Mouse (Mus musculus): ENCODE data around the gene Ccdc185. TPM values are rescaled to one million over a fixed set of nuclear protein-coding genes. Genes with fewer than 3 reads are reported as not detected.

Gene Ccdc185
- polyA plus RNA-seq (2012; rRNA removed): 0.09 and 0.15 TPM in 2 replicates

- no peaks in the 10 kb centered on the region for H3K36me3 ChIP-seq (ENCODE audit: control insufficient read depth, insufficient read depth, low read length)
- no peak within 1 kb of the TSS for H3K4me3 ChIP-seq (ENCODE audit: insufficient read depth, low read depth, low read length)
- no peaks in the 10 kb centered on the region for H3K27me3 ChIP-seq (replicated peaks; ENCODE audit: control insufficient read depth, insufficient read depth, low read length)
- no peak for TF ChIP-seq POLR2A (IDR thresholded peaks at IDR 0.05; ENCODE audit: low read depth, low read length)
- no peak for TF ChIP-seq CTCF (conservative IDR thresholded peaks at IDR 0.05; ENCODE audit: insufficient read depth, insufficient read length, low read depth, low read length)
- no peak for DNase-seq
- WGBS: 92% methylated on average over 9 of the region's 9 CpGs
- no peak within 1 kb of the TSS for H3K27ac ChIP-seq (ENCODE audit: insufficient read depth, low read depth, low read length)
- H3K4me1 ChIP-seq (ENCODE audit: control insufficient read depth, insufficient read depth, low read length): no peaks in the 10 kb centered on the region
Observed at GRCm38 (mm10) chr1:182749080-182749479, at the start of gene Ccdc185. TSS of gene Ccdc185 (minus strand) at chr1:182749180.

- H3K27me3 ChIP-seq (replicated peaks; ENCODE audit: control insufficient read depth, insufficient read depth, low read length): no peaks in the 10 kb centered on the region
- WGBS: 53% methylated on average over 14 of the region's 14 CpGs
- no peak for DNase-seq
- no peak overlapping the region for H3K27ac ChIP-seq (ENCODE audit: insufficient read depth, low read depth, low read length)
- H3K36me3 ChIP-seq (ENCODE audit: control insufficient read depth, insufficient read depth, low read length): no peaks in the 10 kb centered on the region
- H3K4me3 ChIP-seq (ENCODE audit: insufficient read depth, low read depth, low read length): no peak overlapping the region
- TF ChIP-seq POLR2A (IDR thresholded peaks at IDR 0.05; ENCODE audit: low read depth, low read length): no peak
- no peak for TF ChIP-seq CTCF (conservative IDR thresholded peaks at IDR 0.05; ENCODE audit: insufficient read depth, insufficient read length, low read depth, low read length)
- H3K4me1 ChIP-seq (ENCODE audit: control insufficient read depth, insufficient read depth, low read length): no peaks in the 10 kb centered on the region
Observed at GRCm38 (mm10) chr1:182797048-182797447, 48.1 kb upstream of the Ccdc185 start.

- H3K27me3 ChIP-seq (replicated peaks; ENCODE audit: control insufficient read depth, insufficient read depth, low read length): no peaks in the 10 kb centered on the region
- no peak for DNase-seq
- TF ChIP-seq POLR2A (IDR thresholded peaks at IDR 0.05; ENCODE audit: low read depth, low read length) (no peak), CTCF (conservative IDR thresholded peaks at IDR 0.05; ENCODE audit: insufficient read depth, insufficient read length, low read depth, low read length) (no peak)
- H3K36me3 ChIP-seq (ENCODE audit: control insufficient read depth, insufficient read depth, low read length): no peaks in the 10 kb centered on the region
- H3K27ac ChIP-seq (ENCODE audit: insufficient read depth, low read depth, low read length): no peak overlapping the region
- 97% methylated on average over 9 of the region's 9 CpGs for WGBS
- no peak overlapping the region for H3K4me3 ChIP-seq (ENCODE audit: insufficient read depth, low read depth, low read length)
- H3K4me1 ChIP-seq (ENCODE audit: control insufficient read depth, insufficient read depth, low read length): no peaks in the 10 kb centered on the region
Observed at GRCm38 (mm10) chr1:182794628-182795027, 45.6 kb upstream of the Ccdc185 start.

- Histone ChIP-seq H3K27me3 (replicated peaks; ENCODE audit: control insufficient read depth, insufficient read depth, low read length) (no peaks in the 10 kb centered on the region), H3K4me3 (ENCODE audit: insufficient read depth, low read depth, low read length) (no peak overlapping the region), H3K36me3 (ENCODE audit: control insufficient read depth, insufficient read depth, low read length) (no peaks in the 10 kb centered on the region), H3K4me1 (ENCODE audit: control insufficient read depth, insufficient read depth, low read length) (no peaks in the 10 kb centered on the region), H3K27ac (ENCODE audit: insufficient read depth, low read depth, low read length) (no peak overlapping the region)
- TF ChIP-seq POLR2A (IDR thresholded peaks at IDR 0.05; ENCODE audit: low read depth, low read length): no peak
- TF ChIP-seq CTCF (conservative IDR thresholded peaks at IDR 0.05; ENCODE audit: insufficient read depth, insufficient read length, low read depth, low read length): no peak
- DNase-seq: no peak
- WGBS: 92% methylated on average over 10 of the region's 10 CpGs
Observed at GRCm38 (mm10) chr1:182794221-182794620, 45.2 kb upstream of the Ccdc185 start.

- peak overlapping the region; percentile 10; the same call in 1 of the 2 replicates for H3K27ac ChIP-seq (ENCODE audit: insufficient read depth, low read depth, low read length)
- H3K4me3 ChIP-seq (ENCODE audit: insufficient read depth, low read depth, low read length): no peak overlapping the region
- peak; percentile 62 for DNase-seq
- TF ChIP-seq CTCF (conservative IDR thresholded peaks at IDR 0.05; ENCODE audit: insufficient read depth, insufficient read length, low read depth, low read length): peak; percentile 63
- TF ChIP-seq POLR2A (IDR thresholded peaks at IDR 0.05; ENCODE audit: low read depth, low read length): no peak
- no peaks in the 10 kb centered on the region for H3K36me3 ChIP-seq (ENCODE audit: control insufficient read depth, insufficient read depth, low read length)
- no peaks in the 10 kb centered on the region for H3K4me1 ChIP-seq (ENCODE audit: control insufficient read depth, insufficient read depth, low read length)
- no peaks in the 10 kb centered on the region for H3K27me3 ChIP-seq (replicated peaks; ENCODE audit: control insufficient read depth, insufficient read depth, low read length)
- WGBS: 14% methylated on average over 16 of the region's 16 CpGs
Observed at GRCm38 (mm10) chr1:182792521-182793071, 43.6 kb upstream of the Ccdc185 start.

GRCm38 (mm10) chr1:182788896-182789295, 39.9 kb upstream of the Ccdc185 start:
- Histone ChIP-seq H3K4me3 (ENCODE audit: insufficient read depth, low read depth, low read length) (no peak overlapping the region), H3K4me1 (ENCODE audit: control insufficient read depth, insufficient read depth, low read length) (0 out of 2 replicates have a peak, but pooled peaks cover 4% of the 10 kb centered on the region), H3K36me3 (ENCODE audit: control insufficient read depth, insufficient read depth, low read length) (no peaks in the 10 kb centered on the region), H3K27ac (ENCODE audit: insufficient read depth, low read depth, low read length) (no peak overlapping the region), H3K27me3 (replicated peaks; ENCODE audit: control insufficient read depth, insufficient read depth, low read length) (no peaks in the 10 kb centered on the region)
- TF ChIP-seq CTCF (conservative IDR thresholded peaks at IDR 0.05; ENCODE audit: insufficient read depth, insufficient read length, low read depth, low read length) (no peak), POLR2A (IDR thresholded peaks at IDR 0.05; ENCODE audit: low read depth, low read length) (no peak)
- peak; percentile 34 for DNase-seq
- WGBS: 17% methylated on average over 6 of the region's 6 CpGs

- no peak for DNase-seq
- Histone ChIP-seq H3K36me3 (ENCODE audit: control insufficient read depth, insufficient read depth, low read length) (no peaks in the 10 kb centered on the region), H3K27me3 (replicated peaks; ENCODE audit: control insufficient read depth, insufficient read depth, low read length) (no peaks in the 10 kb centered on the region), H3K27ac (ENCODE audit: insufficient read depth, low read depth, low read length) (no peak overlapping the region), H3K4me1 (ENCODE audit: control insufficient read depth, insufficient read depth, low read length) (0 out of 2 replicates have a peak, but pooled peaks cover 4% of the 10 kb centered on the region), H3K4me3 (ENCODE audit: insufficient read depth, low read depth, low read length) (no peak overlapping the region)
- TF ChIP-seq CTCF (conservative IDR thresholded peaks at IDR 0.05; ENCODE audit: insufficient read depth, insufficient read length, low read depth, low read length): peak; percentile 17; the same call in 1 of the 2 replicates
- TF ChIP-seq POLR2A (IDR thresholded peaks at IDR 0.05; ENCODE audit: low read depth, low read length): no peak
- 60% methylated on average over 7 of the region's 7 CpGs for WGBS
Observed at GRCm38 (mm10) chr1:182787030-182787429, 38.0 kb upstream of the Ccdc185 start.

All from kidney, adult 2 months (tissue).